ENCODE assay signal across 20 mouse cellular contexts in the genomic region with DNA sequence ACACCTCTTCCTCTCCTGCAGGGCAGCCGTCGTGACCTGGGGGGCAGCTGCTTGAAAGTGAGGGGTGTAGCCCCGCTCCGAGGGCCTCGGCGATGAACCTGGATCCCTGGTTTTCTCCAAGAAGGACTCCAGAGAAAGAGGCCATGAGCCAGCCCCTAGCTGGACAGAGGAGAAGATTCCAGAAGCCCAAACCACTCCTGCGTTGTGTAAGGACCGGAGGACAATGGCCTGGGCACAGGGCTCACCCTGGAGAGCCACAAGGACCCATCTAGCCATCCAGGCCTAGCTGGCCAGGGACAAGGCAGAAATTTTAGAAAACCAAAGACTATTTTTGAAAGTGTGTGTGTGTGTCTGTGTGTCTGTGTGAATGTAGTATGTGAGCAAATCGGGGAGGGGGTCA. TPM values are rescaled to one million over a fixed set of nuclear protein-coding genes. Genes with fewer than 3 reads are reported as not detected.
"Had no signal": no experiment of that assay in that cellular context is flagged by ENCODE, and none has a peak within 500 bp of the region (broad histone marks: within the 10 kb centered on the region; RNA-seq: fewer than 3 reads in every experiment).

No protein-coding gene starts in this region.

- H3K4me2 ChIP-seq: lung, embryonic 15.5 days; midbrain, embryonic 11.5 days; midbrain, embryonic 13.5 days; midbrain, embryonic 15.5 days; neural tube, embryonic 12.5 days; stomach, embryonic 15.5 days had no signal

- H3K9ac ChIP-seq: lung, embryonic 15.5 days; midbrain, embryonic 13.5 days; midbrain, embryonic 15.5 days; neural tube, embryonic 12.5 days; stomach, embryonic 15.5 days had no signal

- H3K9me3 ChIP-seq: lung, embryonic 15.5 days; megakaryocyte, embryonic 14.5 days; midbrain, embryonic 13.5 days; midbrain, embryonic 15.5 days; neural tube, embryonic 12.5 days; stomach, embryonic 15.5 days had no signal

- H3K4me3 ChIP-seq: lung, embryonic 15.5 days; megakaryocyte, embryonic 14.5 days; midbrain, embryonic 13.5 days; midbrain, embryonic 15.5 days; neural tube, embryonic 12.5 days; stomach, embryonic 15.5 days had no signal

- DNase-seq: lung, adult 2 months; lung, postnatal 14 days; lung, postnatal 36 days; right cerebral cortex, postnatal 14 days; thymus, adult 2 months; thymus, postnatal 25 days; thymus, postnatal 4 days had no signal

- H3K27ac ChIP-seq: lung, embryonic 15.5 days; macrophage; midbrain, embryonic 13.5 days; midbrain, embryonic 15.5 days; neural tube, embryonic 12.5 days; stomach, embryonic 15.5 days; stomach, postnatal 0 days had no signal

- ATAC-seq: lung, postnatal 0 days; midbrain, embryonic 13.5 days; midbrain, embryonic 15.5 days had no signal

- H3K36me3 ChIP-seq: lung, embryonic 15.5 days; midbrain, embryonic 13.5 days; midbrain, embryonic 15.5 days; neural tube, embryonic 12.5 days; stomach, embryonic 15.5 days had no signal

RNA-seq across cellular contexts. Expression of gene Tcf15, which starts 5.3 kb away (rescaled TPM):
- total RNA-seq: midbrain, postnatal 0 days; monocyte, adult 5-6 weeks; neutrophil, adult 5-6 weeks had no signal
- polyA plus RNA-seq: macrophage had no signal
